Mouse (Mus musculus) neural tube, embryonic 10.5 days (tissue): Measurements from ENCODE around the gene Ppp1r18.

ENCODE experiments used
- DNase-seq: peaks from one replicate; pipeline ENCODE4 v3.0.0-alpha.2; 2017; ENCODE audit warnings: low spot score; ENCODE audit errors: extremely low spot score

The Ppp1r18 gene

DNA sequence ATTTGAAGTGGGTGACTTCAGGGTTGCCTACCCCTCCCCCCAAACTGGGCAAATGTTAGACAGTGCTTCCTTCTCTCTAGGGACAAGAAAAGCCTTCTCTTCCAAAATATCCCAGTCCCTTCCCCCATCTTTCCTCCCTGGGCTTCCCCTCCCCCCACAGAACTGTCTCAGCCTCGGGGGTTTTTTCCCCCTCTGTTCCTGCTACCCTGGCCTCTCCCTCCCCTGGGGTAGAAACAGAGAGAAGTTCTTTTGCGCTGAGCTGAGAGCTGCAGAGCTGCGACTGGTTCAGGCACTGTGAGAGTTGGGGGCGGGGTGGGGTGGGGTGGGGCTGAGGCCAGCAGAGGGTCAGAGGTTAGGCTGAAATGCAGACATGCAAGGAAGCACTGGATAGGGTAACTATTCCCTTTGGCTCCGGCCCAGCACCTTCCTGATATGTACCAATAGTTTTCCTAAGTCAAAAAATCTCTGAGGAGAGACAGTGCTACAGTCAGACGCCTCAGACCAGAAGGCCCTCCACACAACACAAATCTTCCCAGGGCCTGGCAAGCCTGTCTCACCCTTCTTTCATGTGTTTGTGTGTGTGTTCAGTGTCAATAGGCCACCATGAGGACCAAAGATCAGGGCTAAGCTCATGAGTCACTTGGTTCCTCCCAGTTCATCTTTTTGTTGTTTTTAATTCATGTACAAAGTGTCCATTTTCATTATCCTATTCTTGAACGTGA lies 4.1 kb downstream of the Ppp1r18 start:
- DNase-seq, result peak; percentile 54

GRCm38 (mm10) chr17:35870151-35870883 lies 4.9 kb downstream of the Ppp1r18 start:
- no peak for DNase-seq

- DNase-seq, result no peak
Measured at GRCm38 (mm10) chr17:35870884-35871696, 5.7 kb downstream of the Ppp1r18 start.

- peak; percentile 88 for DNase-seq
Measured at GRCm38 (mm10) chr17:35873774-35874519, 8.6 kb downstream of the Ppp1r18 start.

DNA sequence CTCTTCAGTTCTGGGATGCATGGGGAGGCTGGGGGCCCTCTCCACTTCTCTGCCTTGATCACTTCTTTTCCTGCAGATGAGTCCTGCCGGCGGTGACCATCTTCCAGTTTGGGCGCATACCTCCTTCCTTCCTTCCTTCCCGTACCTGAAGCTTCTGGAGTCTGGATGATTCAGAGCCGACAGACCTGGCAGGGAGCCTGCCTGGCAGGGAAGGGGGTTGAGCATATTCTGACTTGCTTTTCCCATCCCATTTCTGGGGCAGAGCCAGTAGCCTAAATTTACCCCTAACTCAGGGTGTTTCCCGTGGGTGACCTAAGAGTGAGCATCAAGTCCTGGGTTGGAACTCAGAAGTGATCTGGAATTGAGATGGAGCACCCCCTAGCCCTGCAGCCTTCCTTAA lies 9.3 kb downstream of the Ppp1r18 start:
- no peak for DNase-seq

DNA sequence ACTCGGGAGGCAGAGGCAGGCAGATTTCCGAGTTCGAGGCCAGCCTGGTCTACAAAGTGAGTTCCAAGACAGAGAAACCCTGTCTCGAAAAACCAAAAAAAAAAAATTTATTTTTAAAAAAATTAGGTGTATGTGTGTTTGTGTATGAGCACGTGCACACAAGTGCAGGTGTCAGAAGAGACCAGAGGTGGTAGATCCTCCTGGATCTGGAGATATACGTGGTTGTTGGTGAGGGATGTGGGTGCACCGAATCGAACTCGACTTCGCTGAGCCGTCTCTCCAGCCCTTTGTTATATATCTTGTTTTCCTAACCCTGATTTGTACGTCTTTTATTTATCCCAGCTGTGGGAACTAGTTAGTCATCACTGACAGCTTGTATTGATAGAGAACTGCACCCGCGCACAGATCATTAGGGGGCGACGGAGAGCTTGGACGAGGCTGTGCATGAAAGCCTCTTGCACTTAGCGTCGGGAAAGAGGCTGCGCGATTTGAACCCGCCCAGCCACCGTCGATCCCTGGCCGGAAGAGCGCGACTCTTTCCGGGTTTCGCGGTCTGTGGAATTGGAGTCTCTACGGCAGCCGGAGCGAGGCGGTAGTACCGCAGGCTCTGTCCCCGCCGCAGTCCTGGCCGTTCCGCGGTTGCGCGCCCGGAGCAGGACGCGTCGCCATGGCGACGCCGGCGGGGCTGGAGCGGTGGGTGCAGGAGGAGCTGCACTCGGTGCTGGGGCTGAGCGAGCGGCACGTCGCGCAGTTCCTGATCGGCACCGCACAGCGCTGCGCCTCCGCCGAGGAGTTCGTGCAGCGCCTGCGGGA lies 14.1 kb downstream of the Ppp1r18 start, which contains the start of gene Dhx16:
TSS of gene Dhx16 (plus strand) at position 575 of the 813 bp plus-strand sequence.
- DNase-seq, result peak; percentile 97

- DNase-seq, result no peak
Measured at GRCm38 (mm10) chr17:35882924-35883323, 17.5 kb downstream of the Ppp1r18 start.

- no peak for DNase-seq
Measured at GRCm38 (mm10) chr17:35883777-35884176, 18.4 kb downstream of the Ppp1r18 start.

- DNase-seq, result no peak
Measured at GRCm38 (mm10) chr17:35887725-35888124, 22.3 kb downstream of the Ppp1r18 start.

- peak; percentile 92 for DNase-seq
Measured at GRCm38 (mm10) chr17:35896781-35897643, 31.6 kb downstream of the Ppp1r18 start, which contains the start of gene 2310061I04Rik. TSS of gene 2310061I04Rik (minus strand) at chr17:35897431.

DNA sequence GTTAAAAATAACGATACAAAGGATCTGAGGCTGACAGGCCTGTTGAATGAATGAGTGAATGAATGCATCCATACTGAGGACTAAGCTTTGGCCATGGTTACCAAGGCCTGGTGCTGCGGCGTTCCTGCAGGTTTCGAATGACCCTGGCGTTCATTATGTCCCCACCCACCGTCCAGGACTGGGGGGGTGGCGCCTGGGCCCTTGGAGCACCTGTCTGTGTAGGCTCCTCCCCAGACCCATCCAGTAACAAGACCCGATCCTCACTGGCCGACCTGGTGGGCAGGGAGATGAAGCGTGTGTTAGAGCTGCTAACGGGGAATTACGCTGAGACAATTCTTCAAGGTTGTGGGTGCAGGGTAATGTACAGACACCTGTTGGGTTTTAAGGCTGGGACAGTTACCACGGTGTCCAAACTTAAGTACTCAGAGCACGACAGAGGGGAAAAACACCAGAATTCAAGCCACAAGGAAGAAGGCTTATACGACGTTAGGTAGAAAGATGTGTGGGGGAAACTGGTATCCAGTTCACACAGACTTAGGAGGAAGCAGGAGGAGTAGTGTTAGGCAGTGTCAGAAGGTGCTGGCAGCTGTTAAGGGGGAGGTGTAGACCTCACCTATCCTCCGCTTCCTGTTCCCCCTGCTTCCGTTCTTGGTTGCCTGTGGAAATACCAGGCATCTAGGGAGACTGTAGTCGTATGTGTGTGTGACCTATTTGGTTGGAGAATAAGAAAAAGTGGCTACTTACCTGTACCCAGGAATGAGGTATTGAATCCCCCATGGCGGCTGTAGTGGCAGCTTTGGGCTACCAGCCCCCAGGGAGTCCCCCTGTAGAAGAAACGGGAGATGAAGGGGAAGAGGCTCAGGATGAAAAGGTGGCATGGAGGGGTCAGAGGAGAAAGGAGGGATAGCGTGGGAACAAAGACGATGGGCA lies 32.5 kb downstream of the Ppp1r18 start:
- DNase-seq, result no peak

DNA sequence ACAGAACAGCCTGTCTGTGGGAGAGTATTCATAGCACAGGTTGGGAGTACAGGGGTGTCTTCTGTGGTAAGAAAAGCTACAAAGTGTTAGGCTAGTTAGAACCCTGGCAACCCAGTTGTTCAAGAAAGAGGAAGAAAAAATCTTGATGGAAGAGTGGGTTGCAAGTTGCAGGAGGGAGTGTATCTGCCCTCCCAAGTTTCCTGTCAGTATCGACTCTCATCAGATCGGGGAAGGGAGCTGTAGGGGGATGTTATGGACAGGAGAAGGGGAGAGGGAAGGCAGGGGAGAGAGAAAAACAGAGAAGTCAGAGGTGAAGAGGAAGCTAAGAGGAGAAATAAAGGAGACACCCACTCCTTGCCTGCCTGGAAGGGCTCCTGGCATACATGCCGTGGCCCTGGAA lies 35.2 kb downstream of the Ppp1r18 start:
- no peak for DNase-seq

- DNase-seq, result no peak
Measured at GRCm38 (mm10) chr17:35903343-35903991, 38.1 kb downstream of the Ppp1r18 start.

DNA sequence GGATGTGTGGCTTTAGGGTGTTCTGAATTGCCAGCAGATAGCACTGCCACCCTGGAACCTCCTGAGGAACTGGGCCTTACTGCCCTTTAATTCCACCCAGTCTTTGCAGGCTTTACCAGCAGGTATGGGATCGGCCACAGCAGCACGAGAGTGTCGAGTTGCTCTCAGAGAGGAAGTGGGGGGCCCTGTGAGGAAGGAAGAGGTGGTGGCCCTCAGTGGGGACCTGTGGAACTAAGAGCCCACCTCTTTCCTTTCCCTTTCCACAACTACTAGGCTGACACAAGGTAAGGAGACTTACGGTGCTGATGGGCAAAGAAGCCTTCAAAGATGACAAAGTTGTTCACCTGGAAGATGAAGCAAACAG lies 38.6 kb downstream of the Ppp1r18 start:
- DNase-seq, result no peak

DNA sequence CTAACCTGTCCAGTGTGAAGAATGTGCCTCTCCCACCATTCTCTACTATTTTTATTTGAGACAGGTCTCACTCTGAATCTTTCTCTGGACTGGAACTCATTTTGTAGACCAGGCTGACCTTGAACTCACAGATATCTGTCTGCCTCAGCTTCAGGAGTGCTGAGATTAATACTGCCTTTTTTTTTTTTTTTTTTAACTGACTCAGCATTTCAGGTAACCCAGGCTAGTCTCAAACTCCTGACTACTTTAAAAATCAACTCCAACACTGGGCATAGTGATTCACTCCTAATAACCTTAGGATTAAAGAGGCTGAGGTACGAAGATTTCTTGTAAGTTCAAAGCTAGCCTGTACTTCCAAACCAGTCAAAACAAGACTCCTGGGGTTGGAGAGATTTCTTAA lies 40.2 kb downstream of the Ppp1r18 start:
- no peak for DNase-seq

DNA sequence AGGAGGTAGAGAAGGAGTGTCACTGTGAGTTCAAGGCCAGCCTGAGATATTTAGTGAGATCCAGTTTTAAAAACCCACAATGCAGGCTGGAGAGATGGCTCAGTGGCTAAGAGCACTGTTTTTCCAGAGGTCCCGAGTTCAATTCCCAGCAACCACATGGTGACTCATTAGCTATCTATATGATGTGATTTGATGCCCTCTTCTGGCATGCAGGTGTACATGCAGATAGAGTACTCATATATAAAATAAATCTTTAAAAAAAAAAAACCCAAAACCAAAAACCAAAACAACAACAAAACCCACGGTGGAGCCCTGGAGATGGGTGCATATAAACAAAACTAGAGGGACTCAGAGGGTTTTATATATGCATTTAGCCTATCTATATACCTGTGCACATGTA lies 42.2 kb downstream of the Ppp1r18 start:
- no peak for DNase-seq

DNA sequence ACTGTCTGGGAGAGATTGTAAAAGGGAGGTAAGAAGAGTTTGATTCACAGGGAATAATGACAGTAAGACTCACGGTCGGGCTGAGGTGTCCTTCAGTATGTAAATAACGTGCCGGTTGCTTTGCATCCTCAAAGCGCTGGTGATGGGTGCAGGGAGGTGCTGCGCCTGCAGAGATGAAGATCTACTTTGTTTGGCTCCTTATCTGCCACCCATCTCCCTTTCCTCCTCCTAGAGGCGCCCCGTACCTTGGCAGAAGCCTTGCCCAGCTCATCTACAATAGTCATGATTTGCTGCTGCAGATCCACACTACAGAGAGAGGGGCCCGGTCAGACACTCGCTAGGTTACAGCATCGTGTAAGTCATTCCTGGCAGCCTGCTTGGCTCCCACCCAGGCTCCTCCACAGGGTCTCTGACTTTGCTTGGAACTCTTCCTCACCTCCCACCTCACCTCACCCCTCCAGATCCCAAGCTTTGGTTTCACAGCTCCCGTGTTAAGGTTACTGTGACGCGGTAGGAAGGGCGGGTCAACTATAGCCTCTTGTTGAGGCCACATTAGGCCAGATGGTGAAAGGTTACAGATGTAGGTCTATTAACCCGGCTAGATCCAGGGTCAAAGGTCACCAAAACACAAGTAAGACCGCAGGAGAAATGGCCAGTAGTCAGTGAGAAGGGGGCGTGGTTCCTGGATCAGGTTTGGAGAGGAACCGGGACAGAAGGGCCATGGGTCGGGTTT lies 44.0 kb downstream of the Ppp1r18 start:
- DNase-seq, result no peak
